Mouse (Mus musculus) erythroid progenitor cell, adult 5-6 weeks (primary cell): ENCODE measurements around the gene Psma7. TPM values are rescaled to one million over a fixed set of nuclear protein-coding genes. Genes with fewer than 3 reads are reported as not detected.

Experiments
- ATAC-seq: replicated peaks from 2 replicates; pipeline ENCODE4 v1.8.0; 2016; ENCODE audit warnings: moderate number of reproducible peaks, mild to moderate bottlenecking, moderate TSS enrichment, inconsistent platforms; ENCODE audit not compliant: poor library complexity, low FRiP score, severe bottlenecking
- total RNA-seq, 2 experiments: library from RNA; stranded (forward) in 1 of 2; stranded (reverse) in 1 of 2; fragments of 150-400 nt in 1 of 2; fragments of 186-747, 209-891 nt in 1 of 2; gene quantifications; 2 replicates each; pipeline versions ENCODE4 v1.2.3 to v1.2.4; 2015 to 2017; ENCODE audit warnings: low replicate concordance in 2 of 2

Gene Psma7
- total RNA-seq, 2 experiments from 2014 or later, result 54.1 to 69.1 TPM

- ATAC-seq, result no peak
These were observed 30.9 kb downstream of the Psma7 start for GRCm38 (mm10) chr2:180011370-180011769.

GRCm38 (mm10) chr2:180010686-180011085 lies 31.5 kb downstream of the Psma7 start:
- ATAC-seq, result no peak

GRCm38 (mm10) chr2:180006352-180007017 lies 35.7 kb downstream of the Psma7 start:
- ATAC-seq, result no peak

- ATAC-seq, result no peak
These were observed 36.4 kb downstream of the Psma7 start for GRCm38 (mm10) chr2:180005656-180006351.

GRCm38 (mm10) chr2:180001635-180002034 lies 40.6 kb downstream of the Psma7 start:
- no peak for ATAC-seq

GRCm38 (mm10) chr2:179998431-179998830 lies 43.8 kb downstream of the Psma7 start:
- ATAC-seq, result no peak

GRCm38 (mm10) chr2:179993071-179993470 lies 49.2 kb downstream of the Psma7 start:
- no peak for ATAC-seq

GRCm38 (mm10) chr2:179989098-179989497 lies 53.1 kb downstream of the Psma7 start:
- no peak for ATAC-seq

GRCm38 (mm10) chr2:179986437-179987022 lies 55.7 kb downstream of the Psma7 start:
- no peak for ATAC-seq

Other genes with a start within 250 kb of the Psma7 start
- 51.6 and 57.3 TPM in 2 replicates for gene Taf4, start 65.8 kb downstream of the Psma7 start, total RNA-seq (2015; ENCODE audit: low replicate concordance)
- 84.2 and 117 TPM in 2 replicates for gene Taf4, start 65.8 kb downstream of the Psma7 start, total RNA-seq (2017; ENCODE audit: low replicate concordance)
- gene Lsm14b, start 17.4 kb downstream of the Psma7 start, total RNA-seq (2015; ENCODE audit: low replicate concordance), result 6.5 and 7.1 TPM in 2 replicates
- 5.7 and 11.3 TPM in 2 replicates for gene Lsm14b, start 17.4 kb downstream of the Psma7 start, total RNA-seq (2017; ENCODE audit: low replicate concordance)
- 0.36 TPM in 1 of 2 replicates, not detected in the other for gene Ss18l1, start 76 bp upstream of the Psma7 start, total RNA-seq (2015; ENCODE audit: low replicate concordance)
- gene Ss18l1, start 76 bp upstream of the Psma7 start, total RNA-seq (2017; ENCODE audit: low replicate concordance), result 0.13 and 0.68 TPM in 2 replicates
- 1.3 TPM in 1 of 2 replicates, not detected in the other for gene Mtg2, start 28.2 kb upstream of the Psma7 start, total RNA-seq (2015; ENCODE audit: low replicate concordance)
- gene Mtg2, start 28.2 kb upstream of the Psma7 start, total RNA-seq (2017; ENCODE audit: low replicate concordance), result 2.6 and 4.9 TPM in 2 replicates
- not detected in 2 replicates for gene Hrh3, start 62.1 kb upstream of the Psma7 start, total RNA-seq (2015; ENCODE audit: low replicate concordance)
- not detected in 2 replicates for gene Hrh3, start 62.1 kb upstream of the Psma7 start, total RNA-seq (2017; ENCODE audit: low replicate concordance)
- 7.6 and 10.1 TPM in 2 replicates for gene Osbpl2, start 76.9 kb upstream of the Psma7 start, total RNA-seq (2015; ENCODE audit: low replicate concordance)
- gene Osbpl2, start 76.9 kb upstream of the Psma7 start, total RNA-seq (2017; ENCODE audit: low replicate concordance), result 14.4 and 16.3 TPM in 2 replicates
- 47.6 and 66.7 TPM in 2 replicates for gene Adrm1, start 129.1 kb upstream of the Psma7 start, total RNA-seq (2015; ENCODE audit: low replicate concordance)
- gene Adrm1, start 129.1 kb upstream of the Psma7 start, total RNA-seq (2017; ENCODE audit: low replicate concordance), result 24.1 and 32.6 TPM in 2 replicates
- gene Lama5, start 183.4 kb upstream of the Psma7 start, total RNA-seq (2015; ENCODE audit: low replicate concordance), result under 0.01 and 0.42 TPM in 2 replicates
- 0.13 and 0.15 TPM in 2 replicates for gene Lama5, start 183.4 kb upstream of the Psma7 start, total RNA-seq (2017; ENCODE audit: low replicate concordance)
- 412 and 611 TPM in 2 replicates for gene Rps21, start 214.9 kb upstream of the Psma7 start, total RNA-seq (2015; ENCODE audit: low replicate concordance)
- gene Rps21, start 214.9 kb upstream of the Psma7 start, total RNA-seq (2017; ENCODE audit: low replicate concordance), result 390 and 599 TPM in 2 replicates
- gene Cables2, start 231.1 kb upstream of the Psma7 start, total RNA-seq (2015; ENCODE audit: low replicate concordance), result 8.8 and 9.4 TPM in 2 replicates
- gene Cables2, start 231.1 kb upstream of the Psma7 start, total RNA-seq (2017; ENCODE audit: low replicate concordance), result 7.6 and 9.2 TPM in 2 replicates
- not detected in 2 replicates for gene Rbbp8nl, start 247.4 kb upstream of the Psma7 start, total RNA-seq (2015; ENCODE audit: low replicate concordance)
- gene Rbbp8nl, start 247.4 kb upstream of the Psma7 start, total RNA-seq (2017; ENCODE audit: low replicate concordance), result not detected in 2 replicates